Mouse (Mus musculus) embryonic facial prominence, embryonic 13.5 days (tissue): Measurements from ENCODE around the gene Rcor1. TPM values are rescaled to one million over a fixed set of nuclear protein-coding genes. Genes with fewer than 3 reads are reported as not detected.

Experiments used
- ATAC-seq: fragments of 200-750 bp; cut with Nextera tagmentation; 2 replicates; pipeline ENCODE4 v1.8.0; 2017; ENCODE audit warnings: low read depth; ENCODE audit not compliant: insufficient number of reproducible peaks, insufficient read depth, low FRiP score, low TSS enrichment
- H3K27ac ChIP-seq: fragments of 300-500 bp; sonication (generic); 2 replicates; pipeline ENCODE4 v1.5.1; 2015; ENCODE audit warnings: moderate library complexity, mild to moderate bottlenecking, inconsistent platforms
- H3K27me3 ChIP-seq: fragments of 300-500 bp; sonication (generic); 2 replicates; pipeline ENCODE4 v1.6.1; 2015; ENCODE audit warnings: mild to moderate bottlenecking, inconsistent platforms
- H3K36me3 ChIP-seq: fragments of 300-500 bp; sonication (generic); 2 replicates; pipeline ENCODE4 v1.6.1; 2015; ENCODE audit warnings: mild to moderate bottlenecking, inconsistent platforms
- H3K4me1 ChIP-seq: fragments of 300-500 bp; sonication (generic); 2 replicates; pipeline ENCODE4 v1.6.1; 2015; ENCODE audit warnings: inconsistent platforms
- H3K4me2 ChIP-seq: fragments of 300-500 bp; sonication (generic); 2 replicates; pipeline ENCODE4 v1.6.1; 2015; ENCODE audit warnings: moderate library complexity, mild to moderate bottlenecking, inconsistent platforms
- H3K4me3 ChIP-seq: fragments of 300-500 bp; sonication (generic); 2 replicates; pipeline ENCODE4 v1.5.1; 2015; ENCODE audit warnings: mild to moderate bottlenecking, inconsistent platforms
- H3K9ac ChIP-seq: fragments of 300-500 bp; sonication (generic); 2 replicates; pipeline ENCODE4 v1.6.1; 2015; ENCODE audit warnings: mild to moderate bottlenecking, inconsistent platforms
- H3K9me3 ChIP-seq: fragments of 300-500 bp; sonication (generic); 2 replicates; pipeline ENCODE4 v1.6.1; 2016; ENCODE audit warnings: inconsistent platforms
- WGBS: fragments of 180-500 bp; shearing (Covaris S2); methylation state at CpG from one replicate; pipeline ENCODE4 v1.1.7; 2015; ENCODE audit warnings: mixed read lengths; 5-methylcytosine and 5-hydroxymethylcytosine counted together
- polyA plus RNA-seq: library from polyadenylated mRNA; unstranded; fragments of >200 nt; fragmentation: Nextera tagmentation; extraction: Ambion mirVana; gene quantifications from 2 replicates; pipeline ENCODE4 v1.2.1, GENCODE M21; 2015

Gene Rcor1
- polyA plus RNA-seq, 1 experiment from 2014 or later = 11.6 TPM

- Histone ChIP-seq H3K27me3 (no peaks in the 10 kb centered on the region), H3K4me1 (peaks cover 9% of the 10 kb centered on the region), H3K27ac (no peak overlapping the region), H3K9ac (no peak overlapping the region), H3K4me3 (no peak overlapping the region), H3K36me3 (peaks cover 2% of the 10 kb centered on the region; the same call in 1 of the 2 replicates), H3K4me2 (no peak overlapping the region), H3K9me3 (no peaks in the 10 kb centered on the region)
- no peak for ATAC-seq
- 63% methylated on average over 12 of the region's 12 CpGs for WGBS
Measured at GRCm38 (mm10) chr12:111076385-111076965, 37.3 kb downstream of the Rcor1 start.

GRCm38 (mm10) chr12:111085579-111085978 lies 46.4 kb downstream of the Rcor1 start:
- H3K4me2 ChIP-seq = no peak overlapping the region
- 91% methylated on average over 4 of the region's 4 CpGs for WGBS
- ATAC-seq = no peak
- no peaks in the 10 kb centered on the region for H3K27me3 ChIP-seq
- H3K4me3 ChIP-seq = no peak overlapping the region
- H3K36me3 ChIP-seq = peaks cover 26% of the 10 kb centered on the region
- H3K4me1 ChIP-seq = peaks cover 22% of the 10 kb centered on the region
- no peak overlapping the region for H3K27ac ChIP-seq
- H3K9ac ChIP-seq = no peak overlapping the region
- no peaks in the 10 kb centered on the region for H3K9me3 ChIP-seq

GRCm38 (mm10) chr12:111087066-111087465 lies 47.9 kb downstream of the Rcor1 start:
- no peak for ATAC-seq
- Histone ChIP-seq H3K4me1 (peaks cover 23% of the 10 kb centered on the region), H3K27ac (no peak overlapping the region), H3K9me3 (no peaks in the 10 kb centered on the region), H3K4me3 (no peak overlapping the region), H3K4me2 (no peak overlapping the region), H3K27me3 (no peaks in the 10 kb centered on the region), H3K9ac (no peak overlapping the region), H3K36me3 (peaks cover 23% of the 10 kb centered on the region)
- 95% methylated on average over 1 of the region's 1 CpGs for WGBS

DNA sequence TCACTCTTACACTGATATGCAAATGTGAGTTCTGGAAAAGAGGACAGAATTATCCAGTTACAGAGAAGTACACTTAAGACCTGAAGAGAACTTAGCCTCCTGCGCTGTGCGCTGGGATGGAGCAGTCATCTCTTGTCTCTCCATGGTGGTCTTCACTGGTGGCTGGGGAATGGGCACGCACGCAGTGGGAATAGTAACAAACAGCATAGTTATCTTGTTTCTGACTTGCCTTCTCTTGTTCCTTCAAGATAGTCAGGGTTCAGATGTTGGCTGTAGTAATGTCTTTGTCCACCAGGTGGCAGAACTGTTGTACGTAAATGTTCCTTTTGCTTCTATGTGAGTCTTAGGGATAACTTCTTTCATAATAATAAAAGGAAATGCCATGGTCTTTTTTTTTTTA lies 49.0 kb downstream of the Rcor1 start:
- 27% methylated on average over 5 of the region's 5 CpGs for WGBS
- peak overlapping the region; percentile 22; the same call in 1 of the 2 replicates for H3K27ac ChIP-seq
- peaks cover 24% of the 10 kb centered on the region for H3K4me1 ChIP-seq
- no peak overlapping the region for H3K4me3 ChIP-seq
- no peak overlapping the region for H3K4me2 ChIP-seq
- no peaks in the 10 kb centered on the region for H3K27me3 ChIP-seq
- ATAC-seq = no peak
- H3K9me3 ChIP-seq = no peaks in the 10 kb centered on the region
- H3K36me3 ChIP-seq = peaks cover 15% of the 10 kb centered on the region
- H3K9ac ChIP-seq = no peak overlapping the region

DNA sequence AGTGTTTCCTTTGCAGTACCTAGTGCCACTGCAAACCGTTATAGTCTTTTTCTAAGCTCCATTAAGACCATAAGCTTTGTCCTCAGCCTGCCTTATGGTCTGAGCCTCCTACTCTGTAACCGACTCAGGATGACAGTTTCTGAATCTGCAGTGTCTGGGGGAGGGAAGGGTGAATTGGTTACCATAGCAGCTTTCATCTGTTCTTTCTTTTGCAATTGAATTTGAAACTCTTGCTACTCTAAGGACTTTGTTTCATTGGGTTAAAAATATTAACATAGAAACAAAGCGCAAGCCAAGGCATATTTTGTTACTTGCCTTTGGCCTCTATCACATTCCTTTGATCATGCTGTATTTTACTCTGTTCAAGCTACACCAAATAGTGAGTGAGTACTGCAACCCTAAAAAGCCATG lies 49.6 kb downstream of the Rcor1 start:
- Histone ChIP-seq H3K9ac (no peak overlapping the region), H3K27me3 (no peaks in the 10 kb centered on the region), H3K36me3 (peaks cover 13% of the 10 kb centered on the region), H3K4me2 (no peak overlapping the region), H3K4me3 (no peak overlapping the region), H3K27ac (0 out of 2 replicates have a peak overlapping the region, but pooled peaks have one; percentile 22), H3K9me3 (no peaks in the 10 kb centered on the region), H3K4me1 (peaks cover 28% of the 10 kb centered on the region)
- 34% methylated on average over 3 of the region's 3 CpGs for WGBS
- ATAC-seq = no peak

- H3K4me2 ChIP-seq = no peak overlapping the region
- no peak for ATAC-seq
- H3K27me3 ChIP-seq = no peaks in the 10 kb centered on the region
- no peak overlapping the region for H3K27ac ChIP-seq
- peaks cover 17% of the 10 kb centered on the region for H3K36me3 ChIP-seq
- H3K9ac ChIP-seq = peak overlapping the region; percentile 11; the same call in 1 of the 2 replicates
- H3K4me1 ChIP-seq = peaks cover 28% of the 10 kb centered on the region
- H3K9me3 ChIP-seq = no peaks in the 10 kb centered on the region
- no peak overlapping the region for H3K4me3 ChIP-seq
- WGBS = 61% methylated on average over 7 of the region's 7 CpGs
Measured at GRCm38 (mm10) chr12:111089145-111089544, 50.0 kb downstream of the Rcor1 start.

DNA sequence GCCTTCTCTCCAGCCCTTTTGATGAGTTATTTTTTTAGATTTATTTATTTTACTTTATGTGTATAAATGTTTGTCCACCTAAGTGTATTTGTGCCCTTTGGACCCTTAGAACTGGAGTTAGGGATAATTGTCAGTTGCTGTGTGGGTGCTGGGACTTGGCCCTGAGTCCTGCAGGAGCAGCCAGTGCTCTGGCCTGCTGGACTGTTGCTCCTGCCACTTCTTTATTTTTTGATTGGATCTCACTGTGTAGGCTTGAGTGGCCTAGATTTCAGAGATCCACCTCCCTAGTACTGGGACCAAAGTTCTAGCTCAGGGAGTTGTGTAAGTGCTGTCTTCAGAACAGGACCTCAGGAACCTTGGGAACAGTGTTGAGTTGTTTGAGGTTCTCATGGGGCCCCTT lies 51.6 kb downstream of the Rcor1 start:
- no peaks in the 10 kb centered on the region for H3K27me3 ChIP-seq
- peaks cover 24% of the 10 kb centered on the region for H3K4me1 ChIP-seq
- no peak for ATAC-seq

GRCm38 (mm10) chr12:111091981-111092380 lies 52.8 kb downstream of the Rcor1 start:
- H3K27ac ChIP-seq = no peak overlapping the region
- H3K4me2 ChIP-seq = no peak overlapping the region
- H3K4me3 ChIP-seq = no peak overlapping the region
- no peak for ATAC-seq
- 76% methylated on average over 10 of the region's 10 CpGs for WGBS
- no peaks in the 10 kb centered on the region for H3K27me3 ChIP-seq
- H3K4me1 ChIP-seq = peaks cover 22% of the 10 kb centered on the region
- H3K9me3 ChIP-seq = no peaks in the 10 kb centered on the region
- no peak overlapping the region for H3K9ac ChIP-seq
- H3K36me3 ChIP-seq = peaks cover 32% of the 10 kb centered on the region

More for the DNA sequence above, 51.6 kb downstream of the Rcor1 start:
- Histone ChIP-seq H3K9ac (no peak overlapping the region), H3K27ac (no peak overlapping the region), H3K9me3 (no peaks in the 10 kb centered on the region), H3K4me3 (no peak overlapping the region), H3K36me3 (peaks cover 24% of the 10 kb centered on the region), H3K4me2 (no peak overlapping the region)

- H3K36me3 ChIP-seq = peaks cover 46% of the 10 kb centered on the region
- peaks cover 11% of the 10 kb centered on the region for H3K4me1 ChIP-seq
- H3K4me2 ChIP-seq = no peak overlapping the region
- no peaks in the 10 kb centered on the region for H3K9me3 ChIP-seq
- WGBS = 68% methylated on average over 5 of the region's 5 CpGs
- no peak overlapping the region for H3K4me3 ChIP-seq
- no peaks in the 10 kb centered on the region for H3K27me3 ChIP-seq
- no peak overlapping the region for H3K9ac ChIP-seq
- ATAC-seq = no peak
- no peak overlapping the region; the same call in 1 of the 2 replicates for H3K27ac ChIP-seq
Measured at GRCm38 (mm10) chr12:111094073-111094472, 54.9 kb downstream of the Rcor1 start.

DNA sequence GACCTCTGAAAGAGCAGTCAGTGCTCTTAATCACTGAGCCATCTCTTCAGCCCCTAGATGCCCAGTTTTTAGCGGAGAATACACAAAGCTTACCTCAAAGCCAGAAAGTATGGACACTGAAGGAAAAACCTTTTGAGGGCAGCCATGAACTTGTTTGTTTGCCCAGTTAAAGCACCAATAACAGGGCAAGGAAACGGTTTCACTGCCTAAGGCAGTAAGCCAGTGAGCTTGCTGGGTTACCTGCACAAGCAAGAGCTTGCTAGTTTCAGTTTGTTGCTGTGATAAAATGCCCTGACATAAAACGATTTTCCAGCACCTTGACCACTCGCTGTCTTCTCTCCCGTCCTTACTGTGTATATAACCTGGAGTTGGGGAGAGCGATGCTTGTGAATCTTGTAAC lies 55.9 kb downstream of the Rcor1 start:
- Histone ChIP-seq H3K4me1 (0 out of 2 replicates have a peak, but pooled peaks cover 6% of the 10 kb centered on the region), H3K9ac (no peak overlapping the region), H3K27me3 (no peaks in the 10 kb centered on the region), H3K9me3 (no peaks in the 10 kb centered on the region), H3K4me2 (no peak overlapping the region), H3K4me3 (no peak overlapping the region), H3K36me3 (peaks cover 50% of the 10 kb centered on the region), H3K27ac (no peak overlapping the region)
- WGBS = 88% methylated on average over 6 of the region's 6 CpGs
- ATAC-seq = no peak

DNA sequence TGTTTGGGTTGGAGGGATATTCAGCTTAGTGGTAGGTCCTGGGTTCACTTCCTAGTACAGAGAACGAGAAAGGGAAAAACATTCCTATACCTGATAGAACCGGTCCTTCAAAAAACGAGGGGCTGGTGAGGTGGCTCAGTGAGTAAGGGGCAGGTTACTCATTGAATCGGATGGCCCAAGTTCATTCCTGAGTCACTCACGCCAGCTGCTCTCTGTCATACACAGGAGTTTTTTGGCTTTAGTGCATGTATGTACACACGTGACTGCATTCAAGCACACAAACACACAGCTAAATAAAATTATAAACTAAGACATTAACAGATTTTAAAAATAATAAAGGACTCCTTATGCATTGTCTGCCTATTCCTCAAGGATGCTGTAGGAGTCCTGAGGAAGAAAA lies 57.1 kb downstream of the Rcor1 start:
- WGBS = 87% methylated on average over 6 of the region's 6 CpGs
- H3K4me2 ChIP-seq = no peak overlapping the region
- ATAC-seq = no peak

GRCm38 (mm10) chr12:111097036-111097435 lies 57.9 kb downstream of the Rcor1 start:
- ATAC-seq = no peak
- Histone ChIP-seq H3K9me3 (no peaks in the 10 kb centered on the region), H3K4me3 (no peak overlapping the region), H3K27ac (no peak overlapping the region), H3K4me1 (0 out of 2 replicates have a peak, but pooled peaks cover 5% of the 10 kb centered on the region), H3K27me3 (no peaks in the 10 kb centered on the region), H3K4me2 (no peak overlapping the region), H3K9ac (no peak overlapping the region), H3K36me3 (peaks cover 67% of the 10 kb centered on the region)
- 97% methylated on average over 8 of the region's 8 CpGs for WGBS

More for the DNA sequence above, 57.1 kb downstream of the Rcor1 start:
- Histone ChIP-seq H3K27me3 (no peaks in the 10 kb centered on the region), H3K4me1 (0 out of 2 replicates have a peak, but pooled peaks cover 6% of the 10 kb centered on the region), H3K27ac (no peak overlapping the region), H3K36me3 (peaks cover 61% of the 10 kb centered on the region), H3K9ac (no peak overlapping the region), H3K9me3 (no peaks in the 10 kb centered on the region), H3K4me3 (no peak overlapping the region)
